Mouse (Mus musculus): Measurements from ENCODE around the gene Zbtb5.
"Not testable (repeated sequence)": the region's sequence is repeated elsewhere in the genome, so short reads cannot be mapped to it uniquely, and the experiment has no call there.

Zbtb5 gene

GRCm38 (mm10) chr4:44967402-44967801, 44.8 kb downstream of the Zbtb5 start:
- DNase-seq: no peak

GRCm38 (mm10) chr4:44965736-44966135, 46.5 kb downstream of the Zbtb5 start:
- DNase-seq: no peak

- DNase-seq: no peak
Measured at GRCm38 (mm10) chr4:44965175-44965574, 47.0 kb downstream of the Zbtb5 start.

- no peak for DNase-seq
Measured at GRCm38 (mm10) chr4:44963156-44963555, 49.1 kb downstream of the Zbtb5 start.

GRCm38 (mm10) chr4:44959220-44959619, 53.0 kb downstream of the Zbtb5 start:
- DNase-seq: no peak

GRCm38 (mm10) chr4:44958776-44959175, 53.4 kb downstream of the Zbtb5 start:
- no peak for DNase-seq

- DNase-seq: no peak
Measured at GRCm38 (mm10) chr4:44953041-44953440, 59.2 kb downstream of the Zbtb5 start.

GRCm38 (mm10) chr4:44948314-44948713, 63.9 kb downstream of the Zbtb5 start:
- DNase-seq: no peak

- DNase-seq: no peak
Measured at GRCm38 (mm10) chr4:44947464-44947863, 64.7 kb downstream of the Zbtb5 start.

- not testable (repeated sequence) for DNase-seq
Measured at GRCm38 (mm10) chr4:44946126-44946525, 66.1 kb downstream of the Zbtb5 start.

GRCm38 (mm10) chr4:44944426-44945075, 67.7 kb downstream of the Zbtb5 start:
- DNase-seq: no peak

- no peak for DNase-seq
Measured at GRCm38 (mm10) chr4:44943480-44943879, 68.7 kb downstream of the Zbtb5 start.

- no peak for DNase-seq
Measured at GRCm38 (mm10) chr4:44942237-44942636, 70.0 kb downstream of the Zbtb5 start.
